Comparison of ENCODE assay signal across 13 mouse cellular contexts in the genomic region with DNA sequence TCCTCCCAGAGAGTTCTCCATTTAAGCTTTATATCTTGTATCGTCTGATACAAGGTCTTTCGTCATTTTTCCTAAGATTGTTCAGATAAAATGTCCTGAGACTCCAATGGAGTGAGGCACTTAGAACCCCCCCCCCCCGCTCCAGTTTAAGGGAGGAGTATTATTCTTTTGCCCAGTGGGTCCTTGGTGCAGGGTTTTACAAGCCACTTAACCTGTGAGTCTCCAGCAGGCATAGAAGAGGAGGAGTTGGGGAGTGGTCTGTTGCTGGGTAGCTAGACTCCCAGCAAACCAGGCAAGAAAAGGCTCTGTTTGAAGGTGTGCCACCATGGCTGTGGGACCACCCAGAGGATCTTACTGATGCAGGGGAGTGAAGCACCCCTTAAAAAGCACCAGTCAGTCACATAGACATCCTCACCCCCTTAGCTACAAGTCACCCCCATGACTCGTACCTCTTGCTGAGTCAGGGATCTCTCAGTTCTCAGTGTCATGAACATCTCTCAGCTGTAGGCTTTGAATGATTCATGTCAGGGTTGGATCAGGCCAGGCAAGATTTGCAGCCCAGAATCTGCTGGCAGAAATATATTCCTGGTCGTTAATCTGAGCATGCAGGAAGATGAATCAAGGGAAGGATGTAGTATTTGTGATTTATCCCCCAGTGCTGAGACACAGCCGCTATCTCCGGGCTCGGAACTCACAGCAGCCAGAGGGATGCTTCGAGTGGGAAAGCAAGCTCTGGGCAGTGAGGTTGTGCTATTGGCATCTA. TPM values are rescaled to one million over a fixed set of nuclear protein-coding genes. Genes with fewer than 3 reads are reported as not detected.
DNase-seq lines count a peak whose midpoint lies in the region; ATAC-seq lines count a peak whose summit lies in the region.
"Had no signal": no experiment of that assay in that cellular context is flagged by ENCODE, and none has a peak within 500 bp of the region (broad histone marks: within the 10 kb centered on the region; RNA-seq: fewer than 3 reads in every experiment).

No protein-coding gene starts in this region.

- no peaks in the 10 kb centered on the region for H3K27me3 ChIP-seq in forebrain, embryonic 16.5 days (replicated peaks; ENCODE audit: control insufficient read depth, insufficient read depth, low read length)
- H3K27me3 ChIP-seq: hindbrain, embryonic 12.5 days; liver, embryonic 15.5 days had no signal

- H3K4me2 ChIP-seq in forebrain, embryonic 16.5 days (ENCODE audit: low read length) = no peak overlapping the region
- H3K4me2 ChIP-seq: hindbrain, embryonic 12.5 days; liver, embryonic 15.5 days had no signal

- no peaks in the 10 kb centered on the region for H3K4me1 ChIP-seq in forebrain, embryonic 16.5 days (replicated peaks; ENCODE audit: control insufficient read depth, insufficient read depth, low read length)
- H3K4me1 ChIP-seq: hindbrain, embryonic 12.5 days; liver, embryonic 15.5 days; midbrain, embryonic 10.5 days had no signal

- DNase-seq in frontal cortex, adult 2 months (ENCODE audit: extremely low spot score in 1 of 2, low spot score in 1 of 2) = no peak
- DNase-seq in urinary bladder, postnatal 14 days (ENCODE audit: low spot score) = peak; percentile 39
- DNase-seq in urinary bladder, postnatal 4 days (ENCODE audit: low spot score in 2 of 2) = no peak
- peak; percentile 60 for DNase-seq in kidney, postnatal 14 days
- no peak for DNase-seq in layer of hippocampus, adult 8-10 months (ENCODE audit: low spot score in 2 of 2)
- DNase-seq in c-Kit-positive CD71-positive TER-119-positive erythroid progenitor cells, embryonic 14.5 days (ENCODE audit: low spot score) = no peak
- DNase-seq: cerebellum, adult 18-20 months had no signal

- WGBS in forebrain, embryonic 16.5 days = 81% methylated on average over 9 of the region's 9 CpGs

- no peak overlapping the region for H3K4me3 ChIP-seq in forebrain, embryonic 16.5 days (replicated peaks; ENCODE audit: low read length)
- H3K4me3 ChIP-seq: hindbrain, embryonic 12.5 days; liver, embryonic 15.5 days; midbrain, embryonic 10.5 days had no signal

- no peak overlapping the region for H3K27ac ChIP-seq in forebrain, embryonic 16.5 days (ENCODE audit: low read length)
- H3K27ac ChIP-seq: hindbrain, embryonic 12.5 days; liver, embryonic 15.5 days; midbrain, embryonic 10.5 days had no signal

- H3K9ac ChIP-seq in forebrain, embryonic 16.5 days (replicated peaks; ENCODE audit: low read depth, low read length) = no peak overlapping the region
- H3K9ac ChIP-seq: hindbrain, embryonic 12.5 days; liver, embryonic 15.5 days had no signal

- no peaks in the 10 kb centered on the region for H3K36me3 ChIP-seq in forebrain, embryonic 16.5 days (ENCODE audit: control insufficient read depth, insufficient read depth)
- H3K36me3 ChIP-seq: liver, embryonic 15.5 days; midbrain, embryonic 10.5 days had no signal

- ATAC-seq in frontal cortex, adult (ENCODE audit: low TSS enrichment) = peak; percentile 55
- ATAC-seq in forebrain, embryonic 16.5 days = no peak
- ATAC-seq: intestine, embryonic 16.5 days had no signal

- H3K9me3 ChIP-seq in forebrain, embryonic 16.5 days (ENCODE audit: control insufficient read depth, low read length) = no peaks in the 10 kb centered on the region
- H3K9me3 ChIP-seq: hindbrain, embryonic 12.5 days; liver, embryonic 15.5 days; midbrain, embryonic 10.5 days had no signal

RNA-seq across cellular contexts. Expression of a gene that starts 50.7 kb away (rescaled TPM):
- 2.7 TPM in 2 replicates for polyA plus RNA-seq in frontal cortex, adult 2 months (2012; rRNA removed)
- 0.11 and 0.29 TPM in 2 replicates for polyA plus RNA-seq in forebrain, embryonic 16.5 days (2015; fragmentation: Nextera tagmentation; extraction: Ambion mirVana)
- total RNA-seq in layer of hippocampus, adult 8-10 months (2022) = 1 to 10 TPM; 2.1 to 2.6 (median 2.2) TPM

RNA-seq across cellular contexts. Expression of a gene that starts 59.8 kb away (rescaled TPM):
- 9.1 and 10.0 TPM in 2 replicates for polyA plus RNA-seq in frontal cortex, adult 2 months (2012; rRNA removed)
- polyA plus RNA-seq in forebrain, embryonic 16.5 days (2015; fragmentation: Nextera tagmentation; extraction: Ambion mirVana) = 9.7 and 10.8 TPM in 2 replicates
- 10 to 100 TPM; 10.1 to 14.1 (median 11.2) TPM for total RNA-seq in layer of hippocampus, adult 8-10 months (2022)

Comparison
In these comparisons a context has a peak if more than half of its experiments do, and no peak if none do; other contexts are left out.
1. DNase-seq: peak in urinary bladder, postnatal 14 days (single experiment) and kidney, postnatal 14 days (single experiment); none in frontal cortex, adult 2 months (0 of 2), urinary bladder, postnatal 4 days (0 of 2), layer of hippocampus, adult 8-10 months (0 of 2) and c-Kit-positive CD71-positive TER-119-positive erythroid progenitor cells, embryonic 14.5 days (single experiment).